Mouse (Mus musculus) retina, embryonic 14.5 days (tissue): ENCODE measurements around the gene Cadm1.

Experiments used
- DNase-seq: peaks from one replicate; pipeline ENCODE4 v3.0.0-alpha.2; 2015; ENCODE audit warnings: low spot score

The Cadm1 gene

DNA sequence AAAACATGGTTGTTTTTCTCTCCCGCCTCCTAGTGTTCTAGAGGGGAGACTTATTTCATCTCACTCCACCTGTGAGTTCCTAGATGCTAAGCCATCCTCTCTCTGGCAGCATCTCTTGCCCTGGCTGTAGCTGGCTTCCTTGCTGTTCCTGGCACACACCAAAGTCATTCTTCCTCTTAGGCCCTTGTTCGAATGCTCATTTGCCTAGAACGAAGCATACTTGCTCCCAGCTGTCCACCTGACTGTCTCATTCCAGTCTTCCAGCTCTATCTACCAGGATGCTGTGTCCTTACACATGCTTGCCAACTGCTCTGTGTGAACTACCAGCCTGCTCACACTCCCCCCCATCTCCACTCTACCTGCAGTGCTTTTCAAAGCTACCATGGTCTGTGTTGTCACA lies 211.8 kb downstream of the Cadm1 start:
- DNase-seq: no peak

DNA sequence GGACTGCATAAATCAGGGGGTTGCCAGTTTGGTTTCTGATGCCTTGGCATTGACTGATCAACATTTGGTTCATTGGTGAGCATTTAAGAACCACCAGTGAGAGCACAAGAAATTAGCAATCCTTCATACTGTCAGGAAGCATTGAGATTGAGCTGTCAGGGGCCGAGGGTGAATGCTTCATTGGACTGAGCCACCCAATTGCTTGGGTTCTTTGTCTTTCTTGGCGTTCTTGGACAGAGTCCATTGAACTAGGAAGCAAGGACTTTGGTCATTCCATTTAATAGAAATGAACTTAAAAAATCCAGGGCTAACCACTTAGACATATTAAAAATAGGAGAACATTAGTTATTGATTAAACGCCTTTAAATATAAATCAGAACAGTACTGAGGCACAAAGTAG lies 214.9 kb downstream of the Cadm1 start:
- DNase-seq: no peak

DNA sequence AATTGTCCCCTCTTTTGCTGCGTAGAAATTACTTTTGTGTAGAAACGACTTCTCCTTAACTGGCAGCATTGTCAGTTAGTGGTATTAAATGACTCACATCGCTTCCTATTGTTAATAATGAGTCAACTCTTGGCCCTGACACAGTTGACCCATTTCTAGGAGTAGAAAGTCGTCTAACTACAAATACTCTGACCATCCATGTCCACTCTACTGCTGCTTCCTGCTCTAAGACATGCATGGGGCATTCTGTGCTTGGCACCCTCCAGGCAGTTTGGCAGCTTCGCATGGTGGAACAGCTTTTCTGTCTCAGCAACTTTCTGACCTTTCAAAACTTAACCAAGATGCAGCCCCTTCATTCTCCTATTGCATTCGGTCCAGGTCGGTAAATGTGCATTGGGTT lies 215.7 kb downstream of the Cadm1 start:
- DNase-seq: no peak

DNA sequence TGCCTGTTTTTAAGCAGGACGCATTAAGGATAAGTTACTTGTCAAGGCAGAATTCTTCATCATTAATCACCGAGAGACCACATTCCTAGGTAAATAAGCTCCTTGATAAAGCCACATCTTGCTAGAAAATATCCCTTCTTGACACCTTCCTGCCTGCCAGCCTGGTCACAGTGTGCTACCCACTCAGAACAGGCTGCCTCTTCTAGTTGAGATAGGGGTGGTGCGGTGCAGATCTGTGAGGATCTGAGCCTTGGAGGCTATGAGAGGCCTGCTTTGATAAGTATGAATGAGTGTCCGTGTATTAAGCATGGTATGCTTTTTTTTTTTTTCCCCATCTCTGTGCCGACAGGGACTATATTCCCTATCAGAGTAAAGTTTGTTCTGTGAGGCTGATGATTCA lies 219.2 kb downstream of the Cadm1 start:
- no peak for DNase-seq

DNA sequence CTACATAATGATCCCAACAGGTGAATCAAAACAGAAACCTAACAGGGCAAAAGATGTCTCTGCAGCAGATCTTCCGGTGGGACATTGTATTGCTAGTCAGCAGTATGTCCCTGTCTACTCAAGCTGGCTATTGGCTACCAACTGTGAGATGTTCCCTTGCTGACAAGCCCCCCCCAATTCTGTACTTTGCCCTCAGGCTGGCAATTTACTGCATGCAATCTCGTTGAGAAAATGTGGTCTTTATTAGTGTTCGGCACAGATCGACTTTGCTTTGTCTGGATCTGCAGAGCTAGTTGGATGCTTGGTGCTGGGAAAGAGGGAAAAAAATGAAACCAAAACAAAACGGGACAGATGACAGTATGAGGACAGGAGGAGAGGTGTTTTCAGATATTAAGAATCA lies 222.5 kb downstream of the Cadm1 start:
- no peak for DNase-seq

DNA sequence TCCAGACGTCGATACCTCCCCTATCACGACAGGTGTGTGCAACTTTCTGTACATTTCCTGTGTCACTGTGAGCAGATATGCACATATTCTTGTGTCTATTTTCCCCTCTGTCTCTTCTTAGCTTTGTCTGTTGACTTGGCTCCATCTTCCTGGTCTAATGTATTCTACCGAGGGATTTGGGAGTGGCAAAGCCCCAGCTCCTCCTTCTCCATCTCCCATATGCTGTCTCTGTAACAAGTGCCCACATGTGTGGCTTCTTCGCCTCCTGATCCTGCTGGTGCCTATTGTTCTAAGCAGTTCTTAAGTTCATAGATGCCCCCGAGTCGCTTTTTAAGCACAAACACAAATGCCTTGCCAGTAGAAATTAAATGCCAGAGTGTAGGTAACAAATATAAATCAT lies 223.2 kb downstream of the Cadm1 start:
- no peak for DNase-seq

DNA sequence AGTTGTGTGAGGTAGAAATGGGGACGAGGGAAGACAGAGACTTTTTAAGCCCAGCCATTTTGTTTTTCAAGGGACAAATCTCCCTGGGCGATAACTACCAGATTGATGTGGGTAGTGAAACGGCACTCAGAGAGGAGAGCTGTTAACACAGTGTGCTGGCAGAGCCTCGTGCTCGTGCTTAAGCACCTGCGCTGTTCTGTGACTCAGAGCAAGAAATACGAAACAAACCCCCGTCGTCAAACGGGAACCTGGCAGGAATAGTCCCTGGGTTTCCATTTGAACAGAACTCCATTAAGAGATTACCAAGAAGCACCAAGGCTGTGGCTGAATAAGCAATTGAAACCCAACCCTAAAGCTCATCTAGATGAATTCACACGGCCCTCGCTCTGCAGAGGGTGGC lies 225.1 kb downstream of the Cadm1 start:
- no peak for DNase-seq

DNA sequence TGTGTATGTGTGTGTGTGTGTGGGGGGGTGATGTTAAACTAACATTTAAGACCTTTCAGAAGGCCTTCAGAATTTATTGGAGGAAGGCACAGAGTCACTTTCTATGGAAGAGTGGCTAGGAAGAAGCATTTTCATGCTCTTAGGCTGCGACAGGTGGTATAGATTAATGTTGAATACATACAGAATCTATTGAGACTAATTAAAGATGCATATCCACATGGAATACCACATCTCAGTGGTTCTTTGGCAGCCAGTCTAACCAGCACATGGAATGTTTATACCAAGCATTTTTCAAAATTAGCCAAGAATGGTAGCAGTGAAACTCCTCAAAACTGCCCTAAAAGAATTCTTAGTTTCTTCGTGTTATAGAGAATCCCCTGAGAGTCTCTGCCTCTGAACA lies 227.8 kb downstream of the Cadm1 start:
- DNase-seq: no peak

DNA sequence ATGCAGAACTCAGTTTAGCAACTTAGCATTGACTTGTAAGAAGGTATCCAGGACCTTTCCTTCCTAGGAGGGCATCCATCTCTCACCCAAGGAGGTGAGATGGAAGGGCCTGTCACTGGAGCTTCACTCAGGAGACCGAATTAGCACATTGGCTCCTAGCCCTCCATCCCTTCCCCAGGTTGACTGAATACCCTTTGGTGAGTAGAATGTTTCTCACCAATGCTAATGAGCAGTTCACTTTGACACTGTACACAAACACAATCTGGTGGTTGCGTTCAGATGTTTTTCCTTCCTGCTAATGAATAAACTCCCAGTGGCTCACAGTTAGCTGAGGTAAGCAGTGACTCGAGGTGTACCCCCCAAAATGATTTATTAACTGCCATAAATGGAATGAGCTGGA lies 228.3 kb downstream of the Cadm1 start:
- DNase-seq: no peak

DNA sequence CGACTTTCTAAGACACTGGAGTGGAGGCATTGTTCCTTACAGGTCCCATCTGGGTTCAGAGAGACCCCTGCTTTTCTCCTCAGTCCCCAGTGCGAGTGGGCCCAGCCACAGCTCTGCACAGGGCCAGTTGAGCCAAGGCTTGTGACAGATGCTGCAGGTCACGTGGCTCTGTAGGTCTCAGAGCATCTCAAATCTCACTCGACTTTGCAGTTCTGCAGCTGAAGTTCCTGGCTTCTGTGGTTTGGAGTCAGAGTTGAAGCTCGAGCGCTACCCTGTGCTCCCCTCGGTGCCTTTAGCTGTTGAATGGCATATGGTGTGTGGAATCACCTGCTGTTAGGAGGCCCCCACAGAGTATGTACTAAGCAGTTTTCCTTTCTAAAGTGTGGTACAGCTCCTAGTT lies 229.8 kb downstream of the Cadm1 start:
- DNase-seq: peak; percentile 55

DNA sequence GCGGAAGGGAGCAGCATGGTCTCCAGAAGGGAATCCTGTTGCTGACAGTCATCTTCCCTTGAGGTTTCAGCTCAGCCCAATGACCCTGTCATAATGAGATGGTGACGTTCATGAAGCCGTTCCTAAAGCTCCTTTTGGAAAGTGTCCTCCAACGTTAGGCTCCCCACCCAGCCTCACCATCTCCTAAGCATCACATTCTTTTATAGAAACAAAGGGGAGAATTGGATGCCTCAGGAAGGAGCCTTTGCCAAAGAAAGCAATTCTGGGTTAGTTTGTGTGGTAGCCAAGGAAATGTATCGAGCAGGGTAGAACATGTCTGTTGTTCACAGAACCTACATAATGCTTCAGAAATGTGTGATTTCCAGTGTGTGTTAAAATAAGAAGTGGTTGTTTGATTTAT lies 231.6 kb downstream of the Cadm1 start:
- no peak for DNase-seq

DNA sequence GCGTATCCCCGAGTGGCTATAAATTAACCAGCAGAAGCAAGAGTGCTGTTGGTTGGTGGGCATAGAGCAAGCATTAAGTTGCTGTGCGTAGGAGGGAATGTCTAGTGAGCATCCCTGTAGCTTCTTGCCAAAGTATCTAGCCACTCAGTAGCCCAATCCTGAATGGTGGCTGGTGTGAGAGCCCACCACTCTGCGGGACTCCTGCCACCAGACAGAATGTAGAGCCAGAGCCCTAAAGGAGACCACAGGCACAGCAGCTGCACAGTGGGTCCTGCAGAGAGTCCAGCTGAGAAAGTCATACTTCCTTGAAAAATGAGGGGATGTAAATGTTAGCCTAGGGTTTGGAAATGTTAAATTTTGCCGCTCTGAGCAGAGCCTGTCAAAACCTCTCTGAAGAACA lies 232.9 kb downstream of the Cadm1 start:
- DNase-seq: no peak

DNA sequence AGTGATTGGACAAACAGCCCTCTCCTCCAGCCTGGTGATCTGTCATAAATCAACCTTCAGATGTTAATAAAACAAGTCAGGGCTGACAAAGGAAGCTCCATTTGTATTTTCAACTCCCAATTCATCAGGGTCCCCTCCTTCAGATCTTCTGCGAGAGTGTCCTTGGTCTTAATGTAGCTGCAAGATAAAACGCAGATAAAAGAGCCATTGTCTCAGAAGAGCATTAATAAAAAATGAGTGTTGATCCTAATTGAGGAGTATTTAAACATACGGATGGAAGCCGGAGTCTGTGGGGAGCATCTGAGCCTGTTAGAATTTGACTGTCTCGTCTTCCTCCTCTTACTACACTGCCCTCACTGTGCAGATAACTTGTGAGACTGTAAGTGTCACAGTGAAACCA lies 234.9 kb downstream of the Cadm1 start:
- no peak for DNase-seq

DNA sequence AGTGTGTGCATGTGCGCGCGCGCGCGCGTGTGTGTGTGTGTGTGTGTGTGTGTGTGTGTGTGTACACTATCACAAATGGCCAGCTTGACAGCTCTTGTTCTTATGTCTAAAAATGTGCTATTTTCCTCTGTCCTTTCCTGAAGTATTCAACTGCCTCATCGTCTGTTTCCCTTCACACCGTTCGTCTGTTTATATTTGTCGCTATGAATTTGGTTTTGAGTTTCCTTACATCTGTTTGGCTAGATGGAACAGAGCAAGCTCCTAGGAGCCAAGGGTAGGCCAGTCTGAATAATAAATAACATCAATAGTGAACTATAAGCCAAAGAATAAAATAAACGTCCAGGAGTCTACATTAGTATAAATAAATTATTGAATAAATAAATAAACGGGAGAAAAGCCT lies 235.3 kb downstream of the Cadm1 start:
- no peak for DNase-seq

DNA sequence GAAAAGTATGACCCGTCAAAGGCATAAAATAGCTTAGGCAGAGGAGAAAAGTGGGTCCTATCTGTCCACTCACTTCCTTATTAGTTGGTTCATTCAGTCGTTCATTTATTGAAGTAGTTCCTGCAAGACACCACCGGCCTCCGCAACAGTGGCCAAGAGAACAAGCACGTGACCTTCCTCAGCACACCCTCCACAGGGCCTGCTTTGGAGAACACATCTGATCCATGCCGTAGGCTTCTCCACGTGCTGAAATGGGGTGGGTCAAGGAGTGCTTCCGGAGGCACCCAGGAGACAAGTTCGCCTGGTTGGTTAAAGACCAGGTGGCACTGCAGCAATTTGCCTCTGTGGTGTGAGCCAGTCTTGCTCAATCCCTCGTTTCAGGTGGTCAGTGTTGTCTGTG lies 236.4 kb downstream of the Cadm1 start:
- no peak for DNase-seq

DNA sequence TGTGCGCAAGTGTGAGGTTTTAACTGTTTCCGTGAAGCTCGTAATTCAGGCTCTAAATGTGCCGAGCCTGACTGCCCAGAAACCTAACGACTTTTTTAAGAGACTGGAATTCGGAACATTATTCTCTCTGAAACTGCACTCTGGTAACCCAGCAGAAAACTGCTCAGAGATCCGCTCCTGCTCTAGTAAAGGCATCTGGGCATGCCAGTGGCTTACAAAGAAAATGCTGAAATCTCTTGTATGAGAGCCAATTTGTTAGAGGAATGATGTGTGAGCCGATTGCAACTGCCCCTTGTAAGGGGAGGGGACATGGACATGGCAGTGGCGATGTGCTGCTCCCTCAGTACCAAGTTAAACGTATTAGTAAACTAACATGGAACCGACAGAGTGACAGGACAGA lies 240.9 kb downstream of the Cadm1 start:
- no peak for DNase-seq

DNA sequence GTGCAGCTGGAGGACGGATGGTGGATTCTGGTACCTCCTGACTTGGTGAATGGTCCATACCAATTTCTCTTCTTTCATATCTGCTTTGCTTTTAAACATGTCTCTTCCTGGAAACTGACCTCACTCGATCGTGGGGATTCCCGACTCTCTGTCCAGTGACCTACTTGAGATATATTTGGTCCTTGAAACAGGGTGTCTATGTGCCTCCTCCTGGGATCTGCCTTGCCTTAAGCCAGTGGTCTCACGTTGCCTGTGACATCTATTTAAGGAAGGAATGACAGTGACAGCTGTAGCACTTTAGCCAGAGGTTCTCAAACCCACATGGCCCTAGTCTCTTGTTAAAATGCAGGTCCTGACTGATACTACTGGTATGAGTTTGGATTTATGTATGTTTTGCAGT lies 242.0 kb downstream of the Cadm1 start:
- no peak for DNase-seq

DNA sequence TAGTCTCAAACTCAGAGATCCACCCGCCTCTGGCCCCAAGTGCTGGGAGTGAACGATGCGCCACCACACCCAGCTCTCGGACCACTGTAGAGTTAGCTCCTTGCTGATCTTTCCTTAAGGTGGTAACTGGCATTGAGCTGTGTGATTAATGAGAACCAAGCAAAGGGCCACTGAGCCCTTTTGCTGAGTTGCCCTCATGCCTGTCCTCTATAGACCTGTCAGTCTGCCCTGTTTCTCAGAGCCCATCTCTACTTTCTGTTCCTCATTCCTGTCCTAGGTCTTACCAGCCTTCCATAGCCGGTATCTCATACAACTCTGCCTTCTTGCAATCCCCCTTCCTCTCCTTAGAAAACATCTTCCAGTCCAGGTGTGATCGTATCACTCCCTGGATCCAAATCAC lies 242.8 kb downstream of the Cadm1 start:
- no peak for DNase-seq

DNA sequence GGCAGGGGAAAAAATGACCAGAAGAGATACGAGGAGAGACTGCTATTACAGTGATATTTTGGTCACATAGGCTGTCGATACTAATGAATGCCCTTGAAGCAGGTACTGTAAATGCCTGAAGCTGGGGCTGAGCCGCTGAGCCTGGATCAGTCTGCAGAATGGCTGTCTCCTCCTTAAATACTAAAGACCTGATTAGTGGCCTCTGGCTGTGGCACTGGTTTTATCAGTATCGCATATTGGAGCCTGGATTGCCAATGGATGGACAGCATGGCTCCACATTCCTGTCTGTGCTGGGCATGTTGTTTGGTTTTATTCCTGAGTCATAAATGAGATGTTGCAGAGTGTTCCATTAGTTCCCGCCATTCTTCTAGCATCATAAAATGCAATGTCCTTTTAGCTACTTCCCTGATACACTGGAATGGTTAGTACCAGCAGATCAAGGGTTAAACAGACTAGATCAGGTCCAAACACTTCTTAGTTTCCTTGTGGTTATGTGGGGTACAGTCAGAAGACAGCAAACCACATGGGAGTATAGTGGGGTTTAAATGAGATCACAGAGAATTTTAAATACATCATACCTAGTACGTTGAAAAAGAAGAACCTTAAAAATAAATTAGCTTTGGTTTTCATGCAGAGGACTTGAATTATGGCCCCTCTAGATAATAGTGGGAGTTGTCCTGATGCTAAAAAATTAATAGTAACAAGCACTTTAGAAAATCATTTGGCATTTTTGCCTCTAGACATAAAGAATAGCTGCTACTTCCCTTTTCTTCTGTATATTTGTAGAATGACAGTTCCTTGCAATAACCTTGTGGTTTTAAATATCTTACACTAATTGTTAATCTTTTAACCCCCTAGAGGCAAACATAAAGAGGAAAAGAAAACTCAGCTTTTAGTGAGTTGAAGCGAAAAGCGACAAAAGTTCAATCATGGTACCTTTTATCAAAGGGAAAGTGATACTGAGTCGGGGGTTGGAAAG lies 247.3 kb downstream of the Cadm1 start:
- DNase-seq: no peak

DNA sequence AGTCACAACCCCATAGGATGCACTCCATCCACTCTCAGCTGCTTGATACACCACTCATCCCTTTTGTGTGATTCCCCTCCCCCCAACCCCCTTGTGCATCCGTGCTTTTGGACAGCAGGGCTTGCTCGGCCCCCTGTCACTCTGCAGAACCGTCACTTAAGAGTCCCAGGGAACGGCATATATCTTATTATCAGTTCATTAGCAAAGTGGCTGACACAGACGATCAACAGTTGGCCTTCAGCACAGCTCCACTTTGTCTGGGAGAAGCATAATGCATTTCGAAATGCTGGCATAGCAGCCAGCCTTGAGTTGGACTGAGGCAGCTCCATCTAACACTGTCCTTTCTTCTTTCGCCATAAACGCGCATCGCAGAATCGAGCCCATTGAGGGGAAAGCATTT lies 248.5 kb downstream of the Cadm1 start:
- DNase-seq: peak; percentile 75

DNA sequence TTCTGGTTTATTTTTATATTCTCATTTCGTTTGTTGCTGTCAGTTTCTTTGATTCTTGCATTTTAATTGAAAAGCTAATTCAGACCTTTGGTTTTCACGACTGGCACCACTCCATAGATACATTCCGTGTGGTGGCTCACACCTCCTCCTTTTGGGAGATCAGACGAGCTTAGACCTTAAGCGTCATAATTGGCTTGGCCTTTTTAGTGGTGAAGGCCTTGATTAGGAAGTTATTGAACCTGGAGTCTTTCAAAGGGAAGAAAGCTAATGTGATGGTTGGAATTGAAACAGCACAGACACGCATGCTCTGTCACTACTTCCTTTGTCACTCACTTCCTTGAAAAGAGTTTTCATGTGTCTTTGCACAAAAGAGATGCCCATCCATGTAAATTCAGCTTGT lies 249.3 kb downstream of the Cadm1 start:
- no peak for DNase-seq

DNA sequence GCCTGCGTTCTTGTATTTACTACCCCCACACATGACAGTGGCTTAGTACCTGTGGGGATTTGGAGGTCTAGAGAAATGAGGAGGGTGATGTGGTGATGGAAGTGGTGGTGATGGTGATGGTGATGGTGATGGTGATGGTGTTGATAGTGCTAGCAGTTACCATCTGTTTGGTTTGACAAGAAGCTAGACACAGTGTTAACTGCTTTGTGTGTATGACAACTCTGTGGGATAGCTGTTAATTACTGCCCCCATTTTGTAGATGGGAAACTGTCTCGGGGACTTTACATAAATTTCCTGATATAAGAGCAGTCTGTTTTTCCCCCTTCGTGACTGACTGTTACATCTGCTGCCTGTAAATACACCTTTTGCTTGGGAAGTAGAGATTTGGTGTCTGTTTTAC lies 256.7 kb downstream of the Cadm1 start:
- no peak for DNase-seq

DNA sequence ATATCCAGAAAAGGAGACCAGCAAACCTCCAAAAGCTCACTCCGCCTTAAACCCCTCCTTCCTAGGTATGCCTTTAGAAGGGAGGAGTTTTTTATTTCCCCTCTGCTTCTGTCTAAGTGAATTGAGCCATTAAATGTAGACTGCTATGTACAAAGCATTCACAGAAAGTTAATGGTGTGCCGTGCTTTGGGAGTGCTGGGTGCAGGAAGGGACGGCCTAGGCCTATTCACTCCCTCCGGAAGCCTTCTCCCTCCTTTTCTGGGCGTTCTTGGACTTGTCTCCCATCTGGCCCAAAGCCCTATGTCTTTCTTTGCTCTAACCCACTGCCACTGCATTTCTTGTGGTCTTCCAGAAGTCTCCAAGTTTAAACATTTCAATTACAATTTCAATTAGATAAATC lies 268.5 kb downstream of the Cadm1 start:
- no peak for DNase-seq

DNA sequence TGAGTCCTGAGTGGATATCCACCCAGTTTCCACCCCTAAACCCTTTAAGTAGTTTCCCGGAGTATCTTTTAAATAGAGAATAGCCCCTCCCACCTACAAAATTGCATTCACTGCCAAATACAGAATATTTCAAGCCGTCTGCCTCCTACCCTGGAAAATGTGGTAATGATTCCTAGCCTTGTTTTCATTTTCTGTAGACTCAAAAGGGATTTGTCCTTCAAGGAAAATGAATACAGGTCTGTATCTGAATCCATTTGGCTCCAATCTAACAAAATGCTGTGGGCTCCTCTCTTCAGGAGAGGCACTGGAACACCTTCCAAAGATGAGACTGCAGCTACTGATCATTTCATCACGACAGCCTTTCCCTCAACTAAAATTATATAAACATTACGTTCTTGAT lies 271.3 kb downstream of the Cadm1 start:
- no peak for DNase-seq
